ENCODE assay signal across 9 mouse cellular contexts in the genomic region with DNA sequence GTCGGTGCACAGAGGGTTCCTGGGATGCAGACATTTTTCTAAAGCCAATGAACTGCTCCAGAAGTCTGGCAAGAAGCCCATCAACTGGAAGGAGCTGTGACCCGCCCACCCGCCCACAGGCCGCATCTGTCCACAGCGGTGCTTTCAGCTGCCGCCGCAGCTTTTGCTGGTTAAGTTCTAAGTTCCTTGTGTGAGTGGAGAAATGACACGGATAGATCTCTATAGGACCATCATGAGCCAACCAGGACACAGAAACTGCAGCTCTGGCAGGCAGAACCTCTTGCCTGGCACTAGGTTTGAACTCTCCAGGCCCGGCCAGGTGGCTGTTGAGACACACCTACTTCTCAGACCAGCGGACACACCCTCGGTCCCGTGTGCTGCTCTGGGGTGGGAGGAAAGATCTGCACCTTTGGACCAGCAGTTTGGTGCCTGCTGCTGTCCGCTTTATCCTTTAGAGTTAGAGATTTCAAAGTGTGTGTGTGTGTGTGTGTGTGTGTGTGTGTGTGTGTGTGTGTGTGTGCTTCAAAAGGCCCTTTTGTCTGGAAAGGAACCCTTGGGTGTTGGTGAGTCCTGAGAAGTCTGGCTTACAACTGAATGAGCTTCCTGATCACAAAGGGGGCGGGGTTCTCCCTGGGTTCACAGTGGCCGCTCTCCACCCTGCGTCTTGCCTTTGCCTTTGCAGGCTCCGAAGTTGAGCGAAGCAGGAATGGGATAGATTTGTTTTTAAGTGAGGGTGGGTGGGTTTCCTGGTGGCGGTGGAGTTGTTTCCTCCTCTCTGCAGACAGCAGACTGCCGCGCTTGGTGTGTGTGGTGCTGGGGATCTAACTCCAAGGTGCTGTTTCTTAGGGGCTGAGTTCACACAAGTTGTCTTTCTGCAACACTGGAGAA. TPM values are rescaled to one million over a fixed set of nuclear protein-coding genes. Genes with fewer than 3 reads are reported as not detected.
A peak's percentile ranks its signal among the peaks of the same experiment; 100 is the strongest.
DNase-seq lines count a peak whose midpoint lies in the region; ATAC-seq and TF ChIP-seq lines count a peak whose summit lies in the region.
"Had no signal": no experiment of that assay in that cellular context is flagged by ENCODE, and none has a peak within 500 bp of the region (broad histone marks: within the 10 kb centered on the region; RNA-seq: fewer than 3 reads in every experiment).

No protein-coding gene starts in this region.

- H3K4me3 ChIP-seq in layer of hippocampus, adult 2 months: no peak overlapping the region
- no peak overlapping the region for H3K4me3 ChIP-seq in heart, embryonic 11.5 days (ENCODE audit: low read depth, low read length)
- H3K4me3 ChIP-seq in neural tube, embryonic 14.5 days (ENCODE audit: low read depth, low read length): no peak overlapping the region

- no peak overlapping the region for H3K4me2 ChIP-seq in heart, embryonic 11.5 days
- H3K4me2 ChIP-seq in neural tube, embryonic 14.5 days (ENCODE audit: low read depth, low read length): peak overlapping the region; percentile 14; the same call in 1 of the 2 replicates

- no peaks in the 10 kb centered on the region for H3K27me3 ChIP-seq in heart, embryonic 11.5 days (ENCODE audit: control insufficient read depth, insufficient read depth, low read length)
- H3K27me3 ChIP-seq in neural tube, embryonic 14.5 days (ENCODE audit: control insufficient read depth, insufficient read depth, low read length): no peaks in the 10 kb centered on the region

- no peak for DNase-seq in layer of hippocampus, adult 2 months (ENCODE audit: low spot score in 2 of 2)
- DNase-seq in layer of hippocampus, postnatal 25 days (ENCODE audit: extremely low spot score in 1 of 2, low spot score in 1 of 2): no peak
- DNase-seq in kidney, postnatal 10 days: peak; percentile 63
- DNase-seq in layer of hippocampus, adult 18-20 months (ENCODE audit: low spot score in 2 of 2): no peak
- DNase-seq in spleen, adult 12 weeks (ENCODE audit: low spot score): no peak

- peak overlapping the region; percentile 80 for H3K27ac ChIP-seq in layer of hippocampus, adult 2 months
- peak overlapping the region; percentile 74 for H3K27ac ChIP-seq in heart, embryonic 11.5 days (ENCODE audit: low read depth, low read length)
- H3K27ac ChIP-seq in neural tube, embryonic 14.5 days (ENCODE audit: low read depth, low read length): peak overlapping the region; percentile 71

- no peak overlapping the region for H3K9ac ChIP-seq in heart, embryonic 11.5 days (ENCODE audit: low read depth, low read length)
- H3K9ac ChIP-seq in neural tube, embryonic 14.5 days (replicated peaks; ENCODE audit: low read depth, low read length): no peak overlapping the region

- H3K9me3 ChIP-seq in heart, embryonic 11.5 days (replicated peaks; ENCODE audit: control insufficient read depth, low read length): no peaks in the 10 kb centered on the region
- no peaks in the 10 kb centered on the region for H3K9me3 ChIP-seq in neural tube, embryonic 14.5 days (ENCODE audit: control insufficient read depth, low read length)

- no peak for ATAC-seq in heart, embryonic 11.5 days (replicated peaks; ENCODE audit: insufficient number of reproducible peaks, low FRiP score, low TSS enrichment)
- peak; percentile 64; the same call in 1 of the 2 replicates for ATAC-seq in neural tube, embryonic 14.5 days (ENCODE audit: low read depth)
- ATAC-seq in granulocyte monocyte progenitor cell, adult 5-6 weeks (replicated peaks; ENCODE audit: poor library complexity, severe bottlenecking): no peak

- 74% methylated on average over 21 of the region's 21 CpGs for WGBS in heart, embryonic 11.5 days (ENCODE audit: insufficient replicate concordance)
- WGBS in neural tube, embryonic 14.5 days: 52% methylated on average over 21 of the region's 21 CpGs

- TF ChIP-seq CTCF in layer of hippocampus, adult 2 months (conservative IDR thresholded peaks at IDR 0.05): no peak

- peaks cover 9% of the 10 kb centered on the region for H3K36me3 ChIP-seq in heart, embryonic 11.5 days (ENCODE audit: control insufficient read depth, insufficient read depth, low read length)
- H3K36me3 ChIP-seq in neural tube, embryonic 14.5 days (ENCODE audit: control insufficient read depth, insufficient read depth, low read length): no peaks in the 10 kb centered on the region

- peaks cover 32% of the 10 kb centered on the region for H3K4me1 ChIP-seq in heart, embryonic 11.5 days (ENCODE audit: control insufficient read depth, insufficient read depth, low read length)
- H3K4me1 ChIP-seq in neural tube, embryonic 14.5 days (ENCODE audit: control insufficient read depth, insufficient read depth, low read length): peaks cover 12% of the 10 kb centered on the region

RNA-seq across cellular contexts. Expression of gene Acacb, which starts 7.8 kb away (rescaled TPM):
- 1 to 10 TPM; 5.3 to 7.8 TPM for total RNA-seq in layer of hippocampus, adult 2 months (2021)
- 1 to 10 TPM; 6.1 to 6.5 TPM for total RNA-seq in layer of hippocampus, postnatal 25 days (2021)
- polyA plus RNA-seq in heart, embryonic 11.5 days (2014; fragmentation: Nextera tagmentation; extraction: Ambion mirVana): 7.6 and 8.0 TPM in 2 replicates
- 3.2 and 4.8 TPM in 2 replicates for polyA plus RNA-seq in neural tube, embryonic 14.5 days (2014; fragmentation: Nextera tagmentation; extraction: Ambion mirVana)
- total RNA-seq in layer of hippocampus, adult 18-20 months (2021): 1 to 10 TPM; 6.4 to 6.5 TPM
- total RNA-seq in granulocyte monocyte progenitor cell, adult 5-6 weeks (2014; fragmentation: Nextera tagmentation): 0.45 and 1.7 TPM in 2 replicates
- total RNA-seq in granulocyte monocyte progenitor cell, adult 5-6 weeks (2017): 0.10 and 0.13 TPM in 2 replicates

RNA-seq across cellular contexts. Expression of gene Ung, which starts 8.3 kb away (rescaled TPM):
- 1 to 10 TPM; 2.4 to 2.5 TPM for total RNA-seq in layer of hippocampus, adult 2 months (2021)
- total RNA-seq in layer of hippocampus, postnatal 25 days (2021): 1 to 10 TPM; 3.4 to 3.5 TPM
- polyA plus RNA-seq in heart, embryonic 11.5 days (2014; fragmentation: Nextera tagmentation; extraction: Ambion mirVana): 26.3 and 37.0 TPM in 2 replicates
- 4.1 and 4.8 TPM in 2 replicates for polyA plus RNA-seq in neural tube, embryonic 14.5 days (2014; fragmentation: Nextera tagmentation; extraction: Ambion mirVana)
- 1 to 10 TPM; 2.0 to 2.6 TPM for total RNA-seq in layer of hippocampus, adult 18-20 months (2021)
- total RNA-seq in granulocyte monocyte progenitor cell, adult 5-6 weeks (2014; fragmentation: Nextera tagmentation): 39.0 and 45.5 TPM in 2 replicates
- total RNA-seq in granulocyte monocyte progenitor cell, adult 5-6 weeks (2017): 23.6 and 38.6 TPM in 2 replicates

RNA-seq across cellular contexts. Expression of gene Alkbh2, which starts 10.5 kb away (rescaled TPM):
- 1 to 10 TPM; 4.8 to 5.1 TPM for total RNA-seq in layer of hippocampus, adult 2 months (2021)
- total RNA-seq in layer of hippocampus, postnatal 25 days (2021): 1 to 10 TPM; 3.8 to 4.2 TPM
- polyA plus RNA-seq in heart, embryonic 11.5 days (2014; fragmentation: Nextera tagmentation; extraction: Ambion mirVana): 8.7 and 12.8 TPM in 2 replicates
- 8.2 TPM in 2 replicates for polyA plus RNA-seq in neural tube, embryonic 14.5 days (2014; fragmentation: Nextera tagmentation; extraction: Ambion mirVana)
- 1 to 10 TPM; 4.6 TPM for total RNA-seq in layer of hippocampus, adult 18-20 months (2021)
- total RNA-seq in granulocyte monocyte progenitor cell, adult 5-6 weeks (2014; fragmentation: Nextera tagmentation): 12.0 and 14.8 TPM in 2 replicates
- total RNA-seq in granulocyte monocyte progenitor cell, adult 5-6 weeks (2017): 2.4 and 9.2 TPM in 2 replicates

RNA-seq across cellular contexts. Expression of gene Svop, which starts 47.2 kb away (rescaled TPM):
- total RNA-seq in layer of hippocampus, adult 2 months (2021): 100 to 1,000 TPM; 170 to 182 TPM
- total RNA-seq in layer of hippocampus, postnatal 25 days (2021): 100 to 1,000 TPM; 169 to 187 TPM
- polyA plus RNA-seq in heart, embryonic 11.5 days (2014; fragmentation: Nextera tagmentation; extraction: Ambion mirVana): 0.24 TPM in 1 of 2 replicates, not detected in the other
- 80.0 and 80.3 TPM in 2 replicates for polyA plus RNA-seq in neural tube, embryonic 14.5 days (2014; fragmentation: Nextera tagmentation; extraction: Ambion mirVana)
- 100 to 1,000 TPM; 171 to 176 TPM for total RNA-seq in layer of hippocampus, adult 18-20 months (2021)
- not detected in 2 replicates for total RNA-seq in granulocyte monocyte progenitor cell, adult 5-6 weeks (2014; fragmentation: Nextera tagmentation)
- total RNA-seq in granulocyte monocyte progenitor cell, adult 5-6 weeks (2017): not detected in 2 replicates
- total RNA-seq: monocyte, adult 5-6 weeks had no signal

Comparison
In these comparisons a context has a peak if more than half of its experiments do, and no peak if none do; other contexts are left out.
1. RNA of gene Ung, which starts 8.3 kb away (total RNA-seq): 23.6 to 45.5 TPM in granulocyte monocyte progenitor cell, adult 5-6 weeks; 3.4 to 3.5 TPM in layer of hippocampus, postnatal 25 days, 2.0 to 2.6 TPM in layer of hippocampus, adult 18-20 months and 2.4 to 2.5 TPM in layer of hippocampus, adult 2 months; every median in the first group is over 4 times any median in the second.
2. Peak in every context shown above with its lines, with median percentiles within 50 percentile points of each other: H3K27ac ChIP-seq.